Mouse (Mus musculus): Measurements from ENCODE around the gene Calr3. TPM values are rescaled to one million over a fixed set of nuclear protein-coding genes. Genes with fewer than 3 reads are reported as not detected.

Gene Calr3
- total RNA-seq, 2 experiments from 2014 or later = 0.77 TPM; not detected in 1

DNA sequence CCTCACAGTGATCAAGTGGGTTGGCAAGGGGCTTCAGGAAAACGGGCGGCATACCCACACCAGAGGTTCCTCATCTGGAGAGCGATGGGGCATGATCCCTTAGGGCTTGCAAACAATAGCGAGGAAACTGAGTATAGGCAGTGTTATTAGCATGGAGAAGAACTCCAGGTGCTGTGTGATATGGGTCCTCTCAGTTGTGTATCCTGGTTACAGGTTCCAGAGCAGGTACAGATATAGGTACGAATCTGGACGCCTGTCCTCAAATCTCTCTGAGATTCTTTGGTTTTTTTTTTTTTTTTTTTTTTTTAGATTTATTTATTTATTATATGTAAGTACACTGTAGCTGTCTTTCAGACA is 302 bp upstream of the Calr3 start:
- ATAC-seq (replicated peaks; ENCODE audit: low FRiP score, poor library complexity, severe bottlenecking) = no peak

DNA sequence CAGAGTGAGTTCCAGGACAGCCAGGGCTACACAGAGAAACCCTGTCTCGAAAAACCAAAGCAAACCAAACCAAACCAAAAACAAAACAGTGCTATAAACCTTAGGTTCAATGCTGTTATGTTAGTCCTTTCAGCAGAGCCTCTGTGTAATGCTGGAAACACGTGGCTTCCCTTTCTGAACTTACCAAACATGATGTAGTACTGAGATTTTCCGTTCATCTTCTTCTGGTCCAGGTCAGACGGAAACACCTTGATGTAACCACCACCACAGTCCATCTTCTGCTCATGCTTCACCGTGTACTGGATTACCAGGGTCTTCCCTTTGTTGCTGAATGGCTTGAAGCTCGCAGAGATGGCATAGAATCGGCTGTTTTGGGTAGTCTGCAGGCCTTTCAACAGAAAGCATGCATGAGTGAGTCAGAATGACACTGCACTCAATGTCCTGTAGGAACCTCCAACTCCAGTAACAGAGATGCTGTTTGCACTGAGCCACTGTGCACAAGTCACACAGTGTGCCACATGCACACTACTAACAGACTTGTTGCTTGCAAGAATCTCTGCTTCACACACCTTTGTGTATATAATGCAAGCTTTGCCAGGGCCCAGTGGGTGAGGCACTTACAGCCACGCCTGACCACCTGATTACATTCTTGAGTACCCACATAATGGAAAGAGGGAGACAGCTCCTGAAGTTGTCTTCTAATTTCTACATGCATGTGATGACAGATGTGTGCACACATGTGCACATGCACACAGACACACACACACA is 5.2 kb downstream of the Calr3 start:
- ATAC-seq (replicated peaks; ENCODE audit: low FRiP score, poor library complexity, severe bottlenecking) = no peak

DNA sequence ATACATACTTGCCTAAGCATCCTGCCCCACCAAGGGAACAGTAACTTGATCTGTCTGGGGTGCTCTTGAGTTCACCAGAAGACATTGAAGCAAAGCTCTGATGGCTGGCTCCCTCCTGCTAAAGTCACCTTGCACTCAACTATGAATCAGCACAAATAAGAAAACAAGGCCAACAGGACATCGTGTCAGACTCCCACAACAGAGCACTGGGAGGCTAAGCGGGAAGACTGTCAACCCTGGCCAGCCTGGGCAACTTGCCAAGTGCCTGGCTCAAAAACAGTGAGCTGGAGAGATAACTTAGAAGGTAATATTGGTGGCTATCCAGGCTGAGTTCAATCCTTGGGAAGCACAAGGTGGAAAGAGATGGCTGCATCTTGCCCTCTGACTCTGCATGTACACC is 8.7 kb downstream of the Calr3 start:
- ATAC-seq (replicated peaks; ENCODE audit: low FRiP score, poor library complexity, severe bottlenecking) = peak; percentile 86

DNA sequence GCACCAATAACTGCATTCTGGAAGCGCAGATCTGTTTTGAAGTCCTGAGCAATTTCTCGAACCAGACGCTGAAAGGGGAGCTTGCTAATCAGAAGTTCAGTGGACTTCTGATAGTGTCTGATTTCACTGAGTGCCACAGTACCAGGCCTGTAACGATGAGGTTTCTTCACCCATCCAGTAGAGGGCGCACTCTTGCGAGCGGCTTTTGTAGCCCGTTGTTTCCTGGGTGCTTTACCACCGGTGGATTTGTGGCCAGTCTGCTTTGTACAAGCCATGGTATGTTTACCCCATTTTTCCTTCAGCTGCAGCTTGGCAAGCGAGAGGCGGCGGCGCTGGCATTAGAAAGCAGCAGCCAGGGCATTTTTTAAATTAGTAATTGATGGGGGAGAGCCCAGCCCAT is 14.0 kb downstream of the Calr3 start:
- ATAC-seq (replicated peaks; ENCODE audit: low FRiP score, poor library complexity, severe bottlenecking) = no peak

DNA sequence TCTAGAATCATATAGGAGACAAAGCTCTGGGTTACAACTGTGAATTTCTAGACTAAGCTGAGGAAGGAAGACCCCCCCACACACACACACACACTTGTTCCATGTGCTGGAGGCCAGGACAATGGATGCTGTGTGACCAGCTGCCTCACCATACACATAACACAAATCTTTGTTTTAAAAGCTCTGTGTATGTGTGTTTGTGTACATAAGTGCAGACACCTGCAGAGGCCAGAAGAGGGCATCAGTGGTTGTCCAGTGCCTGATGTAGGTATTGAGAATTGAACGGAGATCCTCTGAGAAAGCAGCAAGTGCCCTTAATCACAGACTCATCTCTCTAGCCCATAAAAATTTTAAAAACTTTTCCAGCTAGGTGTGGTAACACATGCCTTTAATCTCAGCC is 20.7 kb downstream of the Calr3 start:
- ATAC-seq (replicated peaks; ENCODE audit: low FRiP score, poor library complexity, severe bottlenecking) = no peak

DNA sequence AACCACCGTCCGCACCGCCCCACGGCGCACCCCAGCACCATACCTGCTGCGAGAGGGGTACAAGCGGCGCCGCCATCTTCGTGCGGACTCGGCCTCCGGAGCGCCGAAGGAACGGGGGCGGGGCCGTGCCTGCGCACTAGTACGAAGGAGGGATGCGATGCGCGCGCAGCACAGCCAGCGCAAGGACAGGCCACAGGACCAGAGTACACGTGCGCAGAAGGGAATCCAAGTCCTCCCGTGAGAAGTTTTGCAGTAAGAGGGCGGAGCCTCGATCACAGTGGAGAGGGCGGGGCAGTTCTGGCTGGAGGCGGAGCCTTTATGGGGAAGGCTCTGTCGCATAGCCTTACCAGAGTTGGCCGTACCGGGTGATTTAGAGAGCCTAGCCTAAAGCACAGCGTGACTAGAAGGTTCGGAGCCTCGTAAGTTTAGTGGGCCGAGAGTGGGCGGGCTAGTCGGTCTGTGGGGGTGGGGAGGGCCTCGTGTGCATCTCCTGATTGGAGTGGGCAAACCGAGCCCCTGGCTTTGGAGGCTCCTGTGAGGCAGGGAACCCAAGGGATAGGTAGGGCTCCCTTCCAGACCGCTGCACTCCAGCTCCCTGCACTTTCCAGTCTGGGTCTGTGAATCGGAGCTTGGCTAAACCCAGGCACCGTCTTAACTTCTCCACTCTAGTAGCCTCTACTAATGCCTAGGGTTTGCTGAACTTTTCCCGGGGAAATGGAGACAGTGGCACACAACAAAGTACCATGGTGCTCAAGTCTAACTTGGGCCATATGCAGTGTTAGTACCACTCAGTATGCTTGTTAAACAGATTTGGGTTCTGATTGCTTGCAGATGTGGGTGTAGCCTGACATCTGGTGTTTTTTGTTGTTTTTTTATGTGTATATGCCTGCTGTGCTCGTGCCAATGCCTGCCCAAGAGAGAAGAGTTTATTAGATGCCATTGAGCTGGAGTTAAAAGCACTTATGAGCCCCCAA is 22.0 kb downstream of the Calr3 start, which contains the start of gene Eps15l1:
Gene Eps15l1 (minus strand): TSS at position 99 of the 974 bp plus-strand sequence.
- peak; percentile 90 for ATAC-seq (replicated peaks; ENCODE audit: low FRiP score, poor library complexity, severe bottlenecking)

DNA sequence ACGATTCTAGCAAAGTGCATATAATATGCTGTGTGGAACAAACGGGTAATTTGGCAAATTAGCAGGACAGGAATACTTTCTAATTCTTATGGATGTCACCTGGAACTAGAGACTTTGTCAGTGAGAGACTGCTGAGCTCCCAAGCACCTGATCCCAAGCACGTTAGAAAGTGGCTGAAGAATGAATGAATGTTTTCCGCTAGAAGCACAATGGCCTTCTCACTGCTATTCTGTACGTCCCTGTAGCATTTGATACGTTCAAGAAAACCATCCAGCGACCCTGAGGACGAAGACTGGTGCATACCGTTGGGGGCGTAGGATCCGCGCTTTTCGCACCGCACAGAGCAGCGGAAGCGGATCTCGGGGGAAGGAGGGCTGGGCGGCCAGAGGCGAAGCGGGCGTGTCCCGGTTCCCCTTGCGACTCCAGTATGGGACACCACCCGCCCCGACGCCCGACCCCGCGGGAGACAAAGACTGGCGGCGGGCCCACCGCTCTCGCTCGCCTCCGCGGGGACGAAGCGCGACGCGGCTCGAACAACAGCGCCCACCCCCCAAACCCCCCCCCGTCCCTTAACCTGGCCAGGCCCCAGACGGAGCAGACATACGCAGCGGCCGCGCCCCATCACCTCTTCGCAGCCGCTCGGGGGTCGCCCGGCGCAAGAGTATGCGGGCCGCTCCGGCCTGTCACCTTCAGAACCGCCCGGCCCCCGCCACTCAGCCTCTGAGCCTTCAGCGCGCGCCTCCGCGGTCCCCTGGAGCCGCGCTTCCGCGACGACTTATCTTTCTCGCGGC is 22.9 kb downstream of the Calr3 start:
- ATAC-seq (replicated peaks; ENCODE audit: low FRiP score, poor library complexity, severe bottlenecking) = peak; percentile 44; the same call in 1 of the 2 replicates

DNA sequence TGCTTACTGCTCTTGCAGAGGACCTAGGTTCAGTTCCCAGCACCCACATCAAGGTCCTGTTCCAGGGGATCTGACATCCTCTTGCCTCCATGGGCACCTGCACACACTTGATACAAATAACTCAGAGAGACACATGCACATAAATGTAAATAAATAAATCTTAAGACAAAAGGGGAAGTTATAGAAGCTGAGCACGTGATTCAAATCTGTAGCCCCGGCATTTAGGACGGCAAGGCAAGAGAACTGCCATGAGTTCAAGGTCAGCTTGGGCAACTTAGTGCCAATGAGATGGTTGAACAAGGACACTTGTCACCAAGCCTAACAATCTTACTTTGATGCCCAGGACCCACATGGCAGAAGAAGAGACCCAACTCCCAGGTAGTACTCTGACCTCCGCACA is 25.6 kb downstream of the Calr3 start:
- ATAC-seq (replicated peaks; ENCODE audit: low FRiP score, poor library complexity, severe bottlenecking) = no peak

DNA sequence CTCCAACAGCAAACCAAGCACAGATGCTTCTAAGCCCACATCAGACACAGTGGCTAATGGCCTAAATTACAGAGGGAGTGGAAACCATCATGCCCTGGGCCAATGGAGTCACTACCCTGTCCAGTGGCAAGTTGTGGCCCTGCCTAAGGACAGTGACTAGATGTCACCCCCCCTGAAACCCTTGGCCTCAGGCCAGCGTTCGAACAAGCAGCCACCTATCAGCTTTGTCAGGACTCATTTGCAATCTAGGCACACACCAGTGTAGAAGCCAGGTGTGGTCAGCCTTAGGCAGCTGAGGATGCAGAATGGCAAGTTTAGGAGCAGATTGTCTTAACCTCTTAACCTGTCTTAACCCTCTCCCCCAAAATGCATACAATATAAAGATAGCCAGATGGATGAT is 28.4 kb downstream of the Calr3 start:
- peak; percentile 42 for ATAC-seq (replicated peaks; ENCODE audit: low FRiP score, poor library complexity, severe bottlenecking)

DNA sequence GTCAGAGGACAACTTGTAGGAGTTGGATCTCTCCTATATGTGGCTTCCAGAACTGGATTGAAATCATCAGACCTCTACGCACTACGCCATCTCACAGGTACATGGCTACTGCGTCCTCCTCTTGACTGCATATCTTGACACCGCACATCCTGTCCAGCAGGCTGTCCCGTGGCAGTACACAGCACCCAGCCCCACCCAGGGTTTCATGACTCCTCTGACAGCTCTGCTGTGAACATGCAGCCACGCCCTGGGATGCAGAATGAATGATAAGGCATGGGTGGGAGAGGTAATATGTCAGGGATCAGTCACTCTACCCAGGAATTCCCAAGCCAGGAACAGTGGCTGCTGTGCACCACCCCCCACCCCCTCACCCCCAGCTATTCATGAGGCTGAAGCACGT is 29.8 kb downstream of the Calr3 start:
- ATAC-seq (replicated peaks; ENCODE audit: low FRiP score, poor library complexity, severe bottlenecking) = peak; percentile 89

DNA sequence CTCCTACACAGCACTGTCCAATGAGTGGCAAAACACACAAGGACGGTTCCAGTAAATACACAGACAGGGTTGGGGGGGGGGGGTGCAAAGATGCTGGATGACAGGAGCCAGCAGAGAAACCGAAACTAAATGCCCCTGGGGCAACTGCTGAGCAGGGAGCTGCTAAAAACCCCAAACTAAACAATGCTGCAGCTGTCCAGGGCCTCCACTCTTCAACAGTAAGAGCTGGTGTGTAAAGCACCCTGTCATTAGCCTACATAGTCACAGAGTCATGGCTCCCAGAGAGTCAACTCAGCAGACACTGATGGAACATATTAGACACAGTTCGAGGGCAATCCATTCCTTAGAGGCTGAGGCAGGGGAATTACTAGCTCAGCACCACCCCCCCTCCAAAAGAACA is 34.2 kb downstream of the Calr3 start:
- no peak for ATAC-seq (replicated peaks; ENCODE audit: low FRiP score, poor library complexity, severe bottlenecking)

DNA sequence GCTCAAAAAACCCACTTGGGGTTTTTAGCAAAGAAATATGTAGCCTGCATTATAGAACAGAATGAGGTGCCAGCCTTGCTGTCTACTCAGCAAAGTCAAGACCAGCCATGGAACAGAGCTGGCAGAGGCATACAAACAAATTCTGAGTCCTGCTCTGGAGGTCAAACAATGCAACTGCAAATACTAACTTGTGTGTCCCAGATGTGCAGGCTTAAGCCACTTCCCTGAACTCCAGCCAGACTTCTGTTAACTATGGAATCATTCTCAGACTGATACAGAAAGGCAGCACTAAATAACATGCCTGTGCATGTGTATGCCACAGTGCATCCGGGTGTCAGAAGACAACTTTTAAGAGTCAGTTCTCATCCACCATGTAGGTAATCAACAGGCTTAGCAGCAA is 35.8 kb downstream of the Calr3 start:
- no peak for ATAC-seq (replicated peaks; ENCODE audit: low FRiP score, poor library complexity, severe bottlenecking)

DNA sequence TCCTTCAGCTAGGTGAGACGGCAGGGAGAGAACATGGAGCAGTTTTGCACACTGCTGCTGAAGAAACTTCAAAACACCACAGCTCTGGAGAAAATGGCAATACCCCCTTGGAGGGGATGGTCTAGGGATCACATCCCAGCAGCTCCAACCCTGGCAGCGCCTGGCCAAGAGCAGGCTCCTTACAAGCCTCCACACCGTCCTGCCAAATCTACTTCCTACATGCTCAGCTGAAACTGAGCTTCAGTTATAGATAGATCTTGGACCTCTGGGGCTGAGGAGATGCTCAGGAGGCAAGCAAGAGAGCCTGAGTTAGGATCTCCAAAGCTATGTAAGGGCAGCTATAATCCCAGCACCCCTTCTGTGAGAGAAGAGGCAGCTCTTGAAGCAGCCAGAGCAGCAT is 40.7 kb downstream of the Calr3 start:
- no peak for ATAC-seq (replicated peaks; ENCODE audit: low FRiP score, poor library complexity, severe bottlenecking)

DNA sequence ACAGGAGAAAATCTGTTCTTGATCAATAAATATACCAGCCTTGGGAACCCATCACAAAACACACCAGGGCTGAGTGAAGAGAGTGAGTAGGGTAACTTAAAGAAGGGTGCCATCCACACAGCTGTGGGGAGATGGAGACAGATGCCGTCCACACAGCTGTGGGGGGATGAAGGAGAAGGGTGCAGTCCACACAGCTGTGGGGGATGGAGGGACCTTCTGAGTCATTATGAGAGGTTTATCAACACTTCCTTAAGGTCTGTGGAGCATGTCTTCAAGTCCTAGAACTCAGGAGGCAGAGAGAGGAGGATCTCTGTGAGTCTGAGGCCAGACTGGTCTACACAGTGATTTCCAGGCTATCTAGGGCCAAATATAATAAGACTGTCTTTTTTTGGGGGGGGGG is 42.3 kb downstream of the Calr3 start:
- ATAC-seq (replicated peaks; ENCODE audit: low FRiP score, poor library complexity, severe bottlenecking) = no peak

DNA sequence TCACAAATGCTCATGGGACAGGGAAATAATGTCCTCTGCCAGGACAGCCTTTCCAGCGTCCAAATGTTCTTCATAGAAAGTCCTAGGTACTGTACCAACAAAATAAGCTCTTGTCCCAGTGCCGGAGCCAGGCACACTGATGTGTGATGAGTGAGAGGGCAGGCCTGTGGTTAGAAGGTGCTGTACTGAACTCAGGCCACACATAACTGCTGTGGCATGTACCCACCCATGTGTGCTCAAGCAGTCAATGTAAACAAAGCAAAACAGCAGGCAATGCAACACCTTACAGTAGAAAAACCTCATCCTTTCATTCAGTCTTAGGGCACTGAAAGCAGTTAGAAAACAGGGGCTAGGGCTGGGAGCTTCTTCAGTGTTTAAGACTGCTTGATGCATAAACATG is 57.9 kb downstream of the Calr3 start:
- no peak for ATAC-seq (replicated peaks; ENCODE audit: low FRiP score, poor library complexity, severe bottlenecking)

DNA sequence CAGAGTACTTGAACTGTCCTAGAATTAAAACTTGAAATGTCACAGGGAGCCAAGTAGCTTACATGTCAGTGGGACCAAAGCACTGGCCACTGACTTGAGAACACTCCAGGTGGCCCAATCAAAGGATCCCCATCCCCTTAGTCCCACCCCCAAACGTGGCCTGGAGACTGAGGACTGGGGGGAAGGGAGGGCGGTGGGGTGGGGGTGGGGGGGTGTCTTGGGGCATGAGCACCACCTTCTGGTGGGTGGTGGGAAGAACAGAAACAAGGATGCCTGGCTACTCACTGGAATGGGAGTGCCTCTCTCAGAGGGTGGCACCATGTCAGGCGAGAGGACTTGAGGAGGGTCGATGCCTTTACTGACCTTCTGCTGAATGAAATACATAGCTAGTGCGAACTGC is 61.3 kb downstream of the Calr3 start:
- ATAC-seq (replicated peaks; ENCODE audit: low FRiP score, poor library complexity, severe bottlenecking) = no peak

DNA sequence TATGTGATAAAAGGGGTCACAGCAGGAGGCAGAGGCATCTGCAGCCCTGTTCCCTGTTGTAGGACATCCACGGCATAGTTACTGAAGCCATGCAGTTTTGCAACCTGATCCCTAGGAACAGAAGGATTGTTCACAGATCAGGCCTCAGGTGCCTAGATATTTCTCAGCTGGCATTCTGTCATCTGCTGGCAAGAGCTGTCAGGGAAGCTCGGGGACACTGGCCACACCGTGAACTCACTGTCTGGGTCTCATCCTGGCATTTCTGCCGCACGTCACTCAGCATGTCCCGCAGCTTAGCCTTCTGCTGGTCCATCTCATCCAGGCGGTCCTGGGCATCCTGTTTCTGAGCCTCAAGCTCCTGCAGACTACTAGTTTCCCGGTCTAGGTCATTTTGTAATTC is 63.0 kb downstream of the Calr3 start:
- ATAC-seq (replicated peaks; ENCODE audit: low FRiP score, poor library complexity, severe bottlenecking) = no peak

DNA sequence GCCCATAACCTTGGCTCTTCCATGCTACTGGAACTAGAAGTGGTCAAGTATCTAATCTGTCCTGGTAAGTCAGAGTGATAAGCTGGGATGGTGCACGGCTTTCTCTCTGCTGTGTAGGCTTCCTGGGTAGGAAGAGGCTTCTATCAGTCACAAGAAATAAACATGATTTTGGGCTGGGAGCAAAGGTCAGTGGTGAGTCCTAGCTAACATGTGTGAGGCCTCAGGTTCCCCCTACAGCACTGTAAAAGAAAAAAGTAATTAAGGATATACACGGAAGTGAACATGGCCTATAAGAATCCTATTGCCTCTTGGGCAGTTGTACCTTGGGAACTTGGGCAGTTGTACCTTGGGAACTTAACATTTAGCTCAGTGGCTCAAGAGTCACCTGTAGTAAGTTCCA is 66.8 kb downstream of the Calr3 start:
- no peak for ATAC-seq (replicated peaks; ENCODE audit: low FRiP score, poor library complexity, severe bottlenecking)

DNA sequence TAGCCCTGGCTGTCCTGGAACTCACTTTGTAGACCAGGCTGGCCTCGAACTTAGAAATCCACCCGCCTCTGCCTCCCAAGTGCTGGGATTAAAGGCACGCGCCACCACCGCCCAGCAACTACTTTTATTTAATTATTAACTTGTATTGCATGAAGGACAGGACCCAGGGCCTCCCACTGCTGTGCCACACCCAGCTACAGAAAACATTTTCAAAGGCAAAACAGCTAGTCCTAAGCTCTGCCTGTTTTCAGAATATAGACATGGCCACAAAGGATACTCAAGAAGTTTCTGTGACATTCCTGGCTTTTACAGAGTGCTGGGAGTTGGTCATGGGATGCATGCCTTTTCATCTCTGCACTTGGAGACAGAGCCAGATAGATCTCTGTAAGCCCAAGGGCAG is 67.4 kb downstream of the Calr3 start:
- no peak for ATAC-seq (replicated peaks; ENCODE audit: low FRiP score, poor library complexity, severe bottlenecking)

DNA sequence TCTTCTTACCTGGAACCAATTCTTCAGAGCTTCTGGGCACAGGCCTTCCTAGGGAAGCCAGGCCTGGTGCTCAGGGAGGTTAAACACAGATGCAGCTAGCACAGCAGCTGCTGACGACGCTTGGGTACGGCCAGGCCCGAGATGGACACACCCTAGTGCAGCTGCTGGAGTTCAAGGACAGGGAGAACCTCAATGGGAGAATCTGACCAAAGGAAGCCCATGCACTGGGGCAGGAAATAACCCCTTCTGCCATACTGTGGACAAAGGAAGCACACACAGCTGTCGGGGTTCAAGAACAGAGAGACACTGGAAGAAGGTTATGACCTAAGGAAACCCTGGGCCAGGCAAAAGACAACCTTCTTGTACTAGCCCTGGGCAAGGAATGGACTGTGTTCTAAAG is 68.5 kb downstream of the Calr3 start:
- no peak for ATAC-seq (replicated peaks; ENCODE audit: low FRiP score, poor library complexity, severe bottlenecking)

All from erythroblast, adult 5-6 weeks (primary cell).